Comparison of ENCODE assay signal across 9 mouse cellular contexts in genomic region chr4:66894547-66894946, GRCm38 (mm10).
DNase-seq lines count a peak whose midpoint lies in the region; ATAC-seq and TF ChIP-seq lines count a peak whose summit lies in the region.
"Had no signal": no experiment of that assay in that cellular context is flagged by ENCODE, and none has a peak within 500 bp of the region (broad histone marks: within the 10 kb centered on the region; RNA-seq: fewer than 3 reads in every experiment).

No protein-coding gene starts in this region.

- no peaks in the 10 kb centered on the region for H3K4me1 ChIP-seq in forebrain, postnatal 0 days (ENCODE audit: insufficient read depth)
- no peaks in the 10 kb centered on the region for H3K4me1 ChIP-seq in forebrain, embryonic 11.5 days (replicated peaks; ENCODE audit: control insufficient read depth, insufficient read depth, low read length)
- peaks cover 10% of the 10 kb centered on the region for H3K4me1 ChIP-seq in embryonic facial prominence, embryonic 10.5 days
- H3K4me1 ChIP-seq in heart, embryonic 15.5 days (replicated peaks): peaks cover 12% of the 10 kb centered on the region

- no peak overlapping the region for H3K27ac ChIP-seq in forebrain, postnatal 0 days (ENCODE audit: low read depth, low read length)
- no peak overlapping the region for H3K27ac ChIP-seq in forebrain, embryonic 11.5 days (ENCODE audit: low read depth, low read length)
- H3K27ac ChIP-seq in embryonic facial prominence, embryonic 10.5 days (replicated peaks): no peak overlapping the region
- no peak overlapping the region for H3K27ac ChIP-seq in heart, embryonic 15.5 days

- no peaks in the 10 kb centered on the region for H3K9me3 ChIP-seq in forebrain, postnatal 0 days (ENCODE audit: low read length)
- no peaks in the 10 kb centered on the region for H3K9me3 ChIP-seq in forebrain, embryonic 11.5 days (ENCODE audit: control insufficient read depth, low read length)
- H3K9me3 ChIP-seq in embryonic facial prominence, embryonic 10.5 days: no peaks in the 10 kb centered on the region
- no peaks in the 10 kb centered on the region for H3K9me3 ChIP-seq in heart, embryonic 15.5 days (replicated peaks)

- no peak overlapping the region for H3K9ac ChIP-seq in forebrain, postnatal 0 days
- no peak overlapping the region for H3K9ac ChIP-seq in forebrain, embryonic 11.5 days (ENCODE audit: low read length)
- no peak overlapping the region for H3K9ac ChIP-seq in heart, embryonic 15.5 days
- H3K9ac ChIP-seq: lung, embryonic 14.5 days had no signal

- H3K4me2 ChIP-seq in forebrain, postnatal 0 days (ENCODE audit: low read depth): no peak overlapping the region
- H3K4me2 ChIP-seq in forebrain, embryonic 11.5 days (ENCODE audit: low read depth, low read length, severe bottlenecking): no peak overlapping the region
- H3K4me2 ChIP-seq in heart, embryonic 15.5 days: 0 out of 2 replicates have a peak overlapping the region, but pooled peaks have one; percentile 10
- H3K4me2 ChIP-seq: lung, embryonic 14.5 days had no signal

- no peaks in the 10 kb centered on the region for H3K36me3 ChIP-seq in forebrain, postnatal 0 days (ENCODE audit: insufficient read depth)
- H3K36me3 ChIP-seq in forebrain, embryonic 11.5 days (ENCODE audit: control insufficient read depth, insufficient read depth, low read length): no peaks in the 10 kb centered on the region
- H3K36me3 ChIP-seq in embryonic facial prominence, embryonic 10.5 days (replicated peaks): no peaks in the 10 kb centered on the region
- no peaks in the 10 kb centered on the region for H3K36me3 ChIP-seq in heart, embryonic 15.5 days

- no peak for DNase-seq in forebrain, postnatal 0 days
- DNase-seq in forebrain, embryonic 11.5 days (ENCODE audit: low spot score): no peak
- DNase-seq in 416B (ENCODE audit: low read depth): peak; percentile 20
- DNase-seq in embryonic facial prominence, embryonic 10.5 days (ENCODE audit: low spot score): peak; percentile 68
- no peak for DNase-seq in lung, postnatal 4 days
- DNase-seq in lung, postnatal 10 days: no peak
- DNase-seq in cerebellum, adult 9-10 months: no peak
- DNase-seq: lung, embryonic 14.5 days had no signal

- no peaks in the 10 kb centered on the region for H3K27me3 ChIP-seq in forebrain, postnatal 0 days (ENCODE audit: insufficient read depth, low read length)
- H3K27me3 ChIP-seq in forebrain, embryonic 11.5 days (ENCODE audit: control insufficient read depth, insufficient read depth, low read length): no peaks in the 10 kb centered on the region
- H3K27me3 ChIP-seq in embryonic facial prominence, embryonic 10.5 days (replicated peaks; ENCODE audit: low read depth, poor library complexity, severe bottlenecking): no peaks in the 10 kb centered on the region
- H3K27me3 ChIP-seq in heart, embryonic 15.5 days: no peaks in the 10 kb centered on the region

- no peak for TF ChIP-seq CTCF in forebrain, postnatal 0 days (IDR thresholded peaks at IDR 0.05; ENCODE audit: low read depth)

- H3K4me3 ChIP-seq in forebrain, postnatal 0 days (ENCODE audit: low read depth, low read length): no peak overlapping the region
- no peak overlapping the region for H3K4me3 ChIP-seq in forebrain, embryonic 11.5 days (ENCODE audit: low read depth, low read length)
- no peak overlapping the region for H3K4me3 ChIP-seq in embryonic facial prominence, embryonic 10.5 days
- H3K4me3 ChIP-seq in heart, embryonic 15.5 days: no peak overlapping the region

- WGBS in forebrain, postnatal 0 days: 54% methylated on average over 2 of the region's 2 CpGs
- 72% methylated on average over 2 of the region's 2 CpGs for WGBS in forebrain, embryonic 11.5 days
- 21% methylated on average over 2 of the region's 2 CpGs for WGBS in embryonic facial prominence, embryonic 10.5 days
- 10% methylated on average over 2 of the region's 2 CpGs for WGBS in heart, embryonic 15.5 days

- ATAC-seq in forebrain, postnatal 0 days: peak; percentile 66; the same call in 1 of the 2 replicates
- no peak for ATAC-seq in forebrain, embryonic 11.5 days (replicated peaks; ENCODE audit: low FRiP score)
- peak; percentile 90 for ATAC-seq in heart, embryonic 15.5 days (replicated peaks; ENCODE audit: insufficient number of reproducible peaks, insufficient read depth, low FRiP score, low read depth)

Comparison
In these comparisons a context has a peak if more than half of its experiments do, and no peak if none do; other contexts are left out.
1. DNase-seq: peak in 416B (single experiment) and embryonic facial prominence, embryonic 10.5 days (single experiment); none in forebrain, postnatal 0 days (single experiment), forebrain, embryonic 11.5 days (single experiment), lung, postnatal 4 days (0 of 2), lung, postnatal 10 days (single experiment) and cerebellum, adult 9-10 months (single experiment).